Mouse (Mus musculus): ENCODE results near the gene Fam178b. TPM values are rescaled to one million over a fixed set of nuclear protein-coding genes. Genes with fewer than 3 reads are reported as not detected.

Gene Fam178b
- polyA plus RNA-seq, 1 experiment: 0.29 TPM

GRCm38 (mm10) chr1:36691271-36692155 lies 8.5 kb upstream of the Fam178b start, which contains the start of gene Cox5b:
Gene Cox5b (plus strand): TSS chr1:36691449.
- no peaks in the 10 kb centered on the region for H3K27me3 ChIP-seq (ENCODE audit: control insufficient read depth, insufficient read depth, low read length)
- H3K27ac ChIP-seq (ENCODE audit: insufficient read depth, low read depth, low read length): peak within 1 kb of the TSS; percentile 73
- peaks cover 7% of the 10 kb centered on the region; the same call in 1 of the 2 replicates for H3K4me1 ChIP-seq (ENCODE audit: control insufficient read depth, insufficient read depth, insufficient read length, low read length)
- no peak for TF ChIP-seq CTCF (IDR thresholded peaks at IDR 0.05; ENCODE audit: extremely low read depth, insufficient read length, insufficient replicate concordance, low read depth, low read length)
- 0 out of 2 replicates have a peak, but pooled peaks have one; percentile 35 for TF ChIP-seq POLR2A (IDR thresholded peaks at IDR 0.05; ENCODE audit: low read depth, low read length)
- H3K36me3 ChIP-seq (ENCODE audit: control insufficient read depth, insufficient read depth, low read length): peaks cover 17% of the 10 kb centered on the region
- H3K4me3 ChIP-seq (ENCODE audit: low read depth, low read length): peak within 1 kb of the TSS; percentile 95
- WGBS: under 1% methylated on average over 68 of the region's 68 CpGs

GRCm38 (mm10) chr1:36690671-36691235 lies 7.8 kb upstream of the Fam178b start:
- no peak for TF ChIP-seq CTCF (IDR thresholded peaks at IDR 0.05; ENCODE audit: extremely low read depth, insufficient read length, insufficient replicate concordance, low read depth, low read length)
- TF ChIP-seq POLR2A (IDR thresholded peaks at IDR 0.05; ENCODE audit: low read depth, low read length): no peak
- H3K36me3 ChIP-seq (ENCODE audit: control insufficient read depth, insufficient read depth, low read length): peaks cover 17% of the 10 kb centered on the region
- H3K27me3 ChIP-seq (ENCODE audit: control insufficient read depth, insufficient read depth, low read length): no peaks in the 10 kb centered on the region
- peaks cover 7% of the 10 kb centered on the region; the same call in 1 of the 2 replicates for H3K4me1 ChIP-seq (ENCODE audit: control insufficient read depth, insufficient read depth, insufficient read length, low read length)
- peak overlapping the region; percentile 54 for H3K4me3 ChIP-seq (ENCODE audit: low read depth, low read length)
- H3K27ac ChIP-seq (ENCODE audit: insufficient read depth, low read depth, low read length): peak overlapping the region; percentile 22
- 61% methylated on average over 11 of the region's 11 CpGs for WGBS

- 9% methylated on average over 13 of the region's 13 CpGs for WGBS
- H3K27me3 ChIP-seq (ENCODE audit: control insufficient read depth, insufficient read depth, low read length): no peaks in the 10 kb centered on the region
- H3K36me3 ChIP-seq (ENCODE audit: control insufficient read depth, insufficient read depth, low read length): no peaks in the 10 kb centered on the region
- no peak for TF ChIP-seq POLR2A (IDR thresholded peaks at IDR 0.05; ENCODE audit: low read depth, low read length)
- peak; percentile 97; the same call in 1 of the 2 replicates for TF ChIP-seq CTCF (IDR thresholded peaks at IDR 0.05; ENCODE audit: extremely low read depth, insufficient read length, insufficient replicate concordance, low read depth, low read length)
- no peaks in the 10 kb centered on the region for H3K4me1 ChIP-seq (ENCODE audit: control insufficient read depth, insufficient read depth, insufficient read length, low read length)
- no peak overlapping the region for H3K27ac ChIP-seq (ENCODE audit: insufficient read depth, low read depth, low read length)
- no peak overlapping the region for H3K4me3 ChIP-seq (ENCODE audit: low read depth, low read length)
Measured at GRCm38 (mm10) chr1:36683810-36684467, 956 bp upstream of the Fam178b start.

- Histone ChIP-seq H3K27me3 (ENCODE audit: control insufficient read depth, insufficient read depth, low read length) (no peaks in the 10 kb centered on the region), H3K36me3 (ENCODE audit: control insufficient read depth, insufficient read depth, low read length) (no peaks in the 10 kb centered on the region), H3K27ac (ENCODE audit: insufficient read depth, low read depth, low read length) (no peak overlapping the region), H3K4me1 (ENCODE audit: control insufficient read depth, insufficient read depth, insufficient read length, low read length) (no peaks in the 10 kb centered on the region), H3K4me3 (ENCODE audit: low read depth, low read length) (no peak overlapping the region)
- TF ChIP-seq POLR2A (IDR thresholded peaks at IDR 0.05; ENCODE audit: low read depth, low read length) (no peak), CTCF (IDR thresholded peaks at IDR 0.05; ENCODE audit: extremely low read depth, insufficient read length, insufficient replicate concordance, low read depth, low read length) (no peak)
- WGBS: 85% methylated on average over 7 of the region's 7 CpGs
Measured at GRCm38 (mm10) chr1:36680893-36681292, 2.1 kb downstream of the Fam178b start.

- Histone ChIP-seq H3K4me1 (ENCODE audit: control insufficient read depth, insufficient read depth, insufficient read length, low read length) (no peaks in the 10 kb centered on the region), H3K27ac (ENCODE audit: insufficient read depth, low read depth, low read length) (no peak overlapping the region), H3K36me3 (ENCODE audit: control insufficient read depth, insufficient read depth, low read length) (no peaks in the 10 kb centered on the region), H3K4me3 (ENCODE audit: low read depth, low read length) (no peak overlapping the region), H3K27me3 (ENCODE audit: control insufficient read depth, insufficient read depth, low read length) (no peaks in the 10 kb centered on the region)
- WGBS: 46% methylated on average over 3 of the region's 3 CpGs
- TF ChIP-seq CTCF (IDR thresholded peaks at IDR 0.05; ENCODE audit: extremely low read depth, insufficient read length, insufficient replicate concordance, low read depth, low read length): no peak
- no peak for TF ChIP-seq POLR2A (IDR thresholded peaks at IDR 0.05; ENCODE audit: low read depth, low read length)
Measured at GRCm38 (mm10) chr1:36674936-36675335, 8.0 kb downstream of the Fam178b start.

GRCm38 (mm10) chr1:36672648-36673350 lies 10.2 kb downstream of the Fam178b start:
- H3K4me3 ChIP-seq (ENCODE audit: low read depth, low read length): no peak overlapping the region
- no peak overlapping the region for H3K27ac ChIP-seq (ENCODE audit: insufficient read depth, low read depth, low read length)
- no peaks in the 10 kb centered on the region for H3K36me3 ChIP-seq (ENCODE audit: control insufficient read depth, insufficient read depth, low read length)
- 64% methylated on average over 16 of the region's 16 CpGs for WGBS
- no peaks in the 10 kb centered on the region for H3K27me3 ChIP-seq (ENCODE audit: control insufficient read depth, insufficient read depth, low read length)
- no peaks in the 10 kb centered on the region for H3K4me1 ChIP-seq (ENCODE audit: control insufficient read depth, insufficient read depth, insufficient read length, low read length)
- TF ChIP-seq POLR2A (IDR thresholded peaks at IDR 0.05; ENCODE audit: low read depth, low read length) (no peak), CTCF (IDR thresholded peaks at IDR 0.05; ENCODE audit: extremely low read depth, insufficient read length, insufficient replicate concordance, low read depth, low read length) (no peak)
